Mouse (Mus musculus): ENCODE results near the gene Tbc1d12. TPM values are rescaled to one million over a fixed set of nuclear protein-coding genes. Genes with fewer than 3 reads are reported as not detected.

The Tbc1d12 gene
- polyA plus RNA-seq, 1 experiment from 2014 or later, result 5.6 TPM

GRCm38 (mm10) chr19:38928481-38929158, 92.2 kb downstream of the Tbc1d12 start:
- Histone ChIP-seq H3K27ac (no peak overlapping the region), H3K4me3 (no peak overlapping the region), H3K9me3 (replicated peaks) (no peaks in the 10 kb centered on the region), H3K9ac (no peak overlapping the region), H3K4me2 (replicated peaks) (no peak overlapping the region), H3K27me3 (no peaks in the 10 kb centered on the region), H3K36me3 (no peaks in the 10 kb centered on the region), H3K4me1 (peaks cover 13% of the 10 kb centered on the region)
- no peak for ATAC-seq (ENCODE audit: low FRiP score)
- 93% methylated on average over 10 of the region's 11 CpGs for WGBS

GRCm38 (mm10) chr19:38929471-38930251, 93.3 kb downstream of the Tbc1d12 start:
- H3K9ac ChIP-seq, result peak overlapping the region; percentile 83; the same call in 1 of the 2 replicates
- H3K36me3 ChIP-seq, result 0 out of 2 replicates have a peak, but pooled peaks cover 3% of the 10 kb centered on the region
- H3K9me3 ChIP-seq (replicated peaks), result no peaks in the 10 kb centered on the region
- no peak overlapping the region for H3K27ac ChIP-seq
- peaks cover 13% of the 10 kb centered on the region for H3K4me1 ChIP-seq
- peak overlapping the region; percentile 90 for H3K4me2 ChIP-seq (replicated peaks)
- 75% methylated on average over 13 of the region's 13 CpGs for WGBS
- no peak for ATAC-seq (ENCODE audit: low FRiP score)
- peak overlapping the region; percentile 82 for H3K4me3 ChIP-seq
- no peaks in the 10 kb centered on the region for H3K27me3 ChIP-seq

- Histone ChIP-seq H3K4me1 (peaks cover 13% of the 10 kb centered on the region), H3K4me3 (peak overlapping the region; percentile 82), H3K36me3 (0 out of 2 replicates have a peak, but pooled peaks cover 3% of the 10 kb centered on the region), H3K27me3 (no peaks in the 10 kb centered on the region), H3K9me3 (replicated peaks) (no peaks in the 10 kb centered on the region), H3K9ac (peak overlapping the region; percentile 83), H3K27ac (0 out of 2 replicates have a peak overlapping the region, but pooled peaks have one; percentile 71), H3K4me2 (replicated peaks) (peak overlapping the region; percentile 90)
- 1% methylated on average over 23 of the region's 23 CpGs for WGBS
- ATAC-seq (ENCODE audit: low FRiP score), result peak; percentile 44; the same call in 1 of the 2 replicates
These were observed 93.9 kb downstream of the Tbc1d12 start for GRCm38 (mm10) chr19:38930252-38930787.

GRCm38 (mm10) chr19:38930788-38931565, 94.6 kb downstream of the Tbc1d12 start, which contains the start of gene Hells:
Hells (plus strand) TSS chr19:38930915.
- Histone ChIP-seq H3K4me3 (peak within 1 kb of the TSS; percentile 82), H3K9me3 (replicated peaks) (no peaks in the 10 kb centered on the region), H3K4me1 (peaks cover 13% of the 10 kb centered on the region), H3K9ac (peak within 1 kb of the TSS; percentile 83), H3K4me2 (replicated peaks) (peak within 1 kb of the TSS; percentile 90), H3K36me3 (0 out of 2 replicates have a peak, but pooled peaks cover 8% of the 10 kb centered on the region), H3K27ac (peak within 1 kb of the TSS; percentile 71), H3K27me3 (no peaks in the 10 kb centered on the region)
- ATAC-seq (ENCODE audit: low FRiP score), result peak; percentile 91
- WGBS, result under 1% methylated on average over 66 of the region's 76 CpGs

- H3K27ac ChIP-seq, result no peak overlapping the region
- peaks cover 13% of the 10 kb centered on the region for H3K4me1 ChIP-seq
- no peak for ATAC-seq (ENCODE audit: low FRiP score)
- H3K9me3 ChIP-seq (replicated peaks), result no peaks in the 10 kb centered on the region
- WGBS, result 3% methylated on average over 6 of the region's 6 CpGs
- peak overlapping the region; percentile 90 for H3K4me2 ChIP-seq (replicated peaks)
- H3K36me3 ChIP-seq, result 0 out of 2 replicates have a peak, but pooled peaks cover 10% of the 10 kb centered on the region
- H3K27me3 ChIP-seq, result no peaks in the 10 kb centered on the region
- peak overlapping the region; percentile 82 for H3K4me3 ChIP-seq
- H3K9ac ChIP-seq, result peak overlapping the region; percentile 83
These were observed 95.1 kb downstream of the Tbc1d12 start for GRCm38 (mm10) chr19:38931566-38931890.

GRCm38 (mm10) chr19:38944590-38945307, 108.4 kb downstream of the Tbc1d12 start:
- Histone ChIP-seq H3K9me3 (replicated peaks) (no peaks in the 10 kb centered on the region), H3K27ac (no peak overlapping the region), H3K36me3 (peaks cover 27% of the 10 kb centered on the region; the same call in 1 of the 2 replicates), H3K4me3 (no peak overlapping the region), H3K27me3 (no peaks in the 10 kb centered on the region), H3K4me2 (replicated peaks) (no peak overlapping the region), H3K4me1 (no peaks in the 10 kb centered on the region), H3K9ac (no peak overlapping the region)
- WGBS, result 93% methylated on average over 2 of the region's 2 CpGs
- no peak for ATAC-seq (ENCODE audit: low FRiP score)

Other genes starting within 250 kb of the Tbc1d12 start
- 9.4 and 9.6 TPM in 2 replicates for gene Noc3l, start 17.3 kb upstream of the Tbc1d12 start, polyA plus RNA-seq (2016; fragmentation: Nextera tagmentation; extraction: Ambion mirVana)
- 40.9 and 45.7 TPM in 2 replicates for gene Hells, start 94.3 kb downstream of the Tbc1d12 start, polyA plus RNA-seq (2016; fragmentation: Nextera tagmentation; extraction: Ambion mirVana)
- not detected in 2 replicates for gene Cyp2c55, start 170.4 kb downstream of the Tbc1d12 start, polyA plus RNA-seq (2016; fragmentation: Nextera tagmentation; extraction: Ambion mirVana)
- gene Cyp2c65, start 224.4 kb downstream of the Tbc1d12 start, polyA plus RNA-seq (2016; fragmentation: Nextera tagmentation; extraction: Ambion mirVana), result not detected in 2 replicates

All from hindbrain, embryonic 12.5 days (tissue).